Mouse (Mus musculus): Measurements from ENCODE around the gene Ado.

The Ado gene

GRCm38 (mm10) chr10:67548877-67549731 lies at the start of gene Ado:
Gene Ado (minus strand): TSS chr10:67548955.
- DNase-seq (ENCODE audit: low read depth, low spot score), result peak; percentile 79

DNA sequence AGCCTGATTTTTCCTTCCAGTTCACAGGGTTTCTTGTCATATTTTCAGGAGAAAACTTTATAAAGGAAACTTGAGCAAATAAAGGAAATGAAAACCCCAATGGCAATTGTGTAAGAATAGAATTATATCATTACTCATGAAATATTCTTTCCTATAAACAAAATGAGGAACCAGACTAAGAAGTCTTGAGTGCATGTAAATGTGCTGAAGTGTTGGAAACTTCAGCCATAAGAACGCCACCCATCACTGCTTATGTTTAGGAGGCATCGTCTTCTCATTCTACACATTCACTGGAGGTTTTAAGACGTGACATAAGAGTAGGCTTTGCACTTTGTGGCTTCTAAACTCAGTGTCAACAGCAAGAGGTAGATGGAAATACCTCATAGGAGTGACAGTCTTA lies 46.5 kb upstream of the Ado start:
- no peak for DNase-seq (ENCODE audit: low read depth, low spot score)

- DNase-seq (ENCODE audit: low read depth, low spot score), result no peak
Measured at GRCm38 (mm10) chr10:67585873-67586610, 37.3 kb upstream of the Ado start.

DNA sequence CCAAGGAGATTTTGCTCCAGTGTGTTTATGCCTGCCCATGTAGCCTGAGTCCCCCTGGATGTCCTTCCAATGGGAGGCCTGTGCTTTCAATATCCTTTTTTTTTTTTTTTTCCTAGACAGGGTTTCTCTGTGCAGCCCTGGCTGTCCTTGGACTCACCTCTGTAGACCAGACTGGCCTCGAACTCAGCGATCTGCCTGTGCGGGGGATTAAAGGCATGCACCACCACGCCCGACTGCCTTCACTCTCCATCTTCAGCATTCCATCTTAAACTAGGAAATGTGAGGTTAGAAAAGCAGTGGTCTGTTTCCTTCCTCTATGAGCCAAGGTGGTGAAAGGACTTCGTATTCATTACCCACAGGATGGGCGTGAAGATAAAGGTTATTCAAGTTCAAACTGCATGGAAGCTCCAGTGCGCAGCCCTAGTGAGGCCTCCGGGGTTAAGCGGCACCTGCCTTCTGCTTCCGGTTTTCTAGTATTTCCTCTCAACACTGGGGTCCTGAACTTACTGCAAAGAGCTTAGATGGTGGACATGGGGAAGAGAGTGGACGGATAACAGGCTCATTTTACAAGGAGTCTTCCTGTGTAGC lies 33.0 kb upstream of the Ado start:
- DNase-seq (ENCODE audit: low read depth, low spot score), result no peak

DNA sequence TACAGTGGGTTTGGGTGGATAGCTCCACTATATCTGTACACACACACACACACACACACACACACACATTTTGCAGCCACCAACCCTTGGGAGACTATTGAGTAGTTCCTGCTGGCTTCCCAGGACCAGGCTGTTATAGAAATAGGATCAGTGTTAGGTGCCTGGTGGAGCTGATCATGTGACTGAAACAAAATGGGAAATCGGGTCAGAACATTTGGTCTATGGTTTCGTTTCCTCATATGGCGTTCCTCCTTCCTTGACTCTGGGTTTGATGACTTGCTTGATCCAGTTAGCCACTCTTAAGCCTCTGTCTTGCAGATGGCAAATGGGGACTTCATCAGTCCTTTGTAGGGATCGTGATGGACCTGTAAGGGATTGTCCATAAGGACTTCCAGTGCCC lies 31.1 kb upstream of the Ado start:
- DNase-seq (ENCODE audit: low read depth, low spot score), result no peak

- no peak for DNase-seq (ENCODE audit: low read depth, low spot score)
Measured at GRCm38 (mm10) chr10:67573310-67573709, 24.6 kb upstream of the Ado start.

DNA sequence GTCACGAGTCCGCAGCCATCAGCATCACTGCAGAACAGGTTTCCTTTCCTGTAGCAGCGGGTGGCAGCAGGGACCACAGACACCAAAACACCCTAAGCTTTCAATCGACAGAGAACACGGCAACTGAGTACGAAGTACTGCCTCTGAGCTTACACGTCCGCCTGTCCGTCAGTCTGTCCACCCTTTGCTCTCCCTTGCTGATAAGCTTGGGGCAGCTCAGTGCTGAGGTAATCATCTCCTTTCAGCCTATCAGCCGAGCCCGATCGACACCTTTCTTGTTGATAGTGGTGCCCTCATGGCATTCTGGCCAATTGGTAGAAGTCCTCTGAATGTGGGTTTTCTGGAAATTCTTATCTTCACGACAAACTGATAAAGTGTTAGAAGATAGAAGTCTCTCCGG lies 22.7 kb upstream of the Ado start:
- DNase-seq (ENCODE audit: low read depth, low spot score), result no peak

GRCm38 (mm10) chr10:67569539-67569938 lies 20.8 kb upstream of the Ado start:
- DNase-seq (ENCODE audit: low read depth, low spot score), result no peak

DNA sequence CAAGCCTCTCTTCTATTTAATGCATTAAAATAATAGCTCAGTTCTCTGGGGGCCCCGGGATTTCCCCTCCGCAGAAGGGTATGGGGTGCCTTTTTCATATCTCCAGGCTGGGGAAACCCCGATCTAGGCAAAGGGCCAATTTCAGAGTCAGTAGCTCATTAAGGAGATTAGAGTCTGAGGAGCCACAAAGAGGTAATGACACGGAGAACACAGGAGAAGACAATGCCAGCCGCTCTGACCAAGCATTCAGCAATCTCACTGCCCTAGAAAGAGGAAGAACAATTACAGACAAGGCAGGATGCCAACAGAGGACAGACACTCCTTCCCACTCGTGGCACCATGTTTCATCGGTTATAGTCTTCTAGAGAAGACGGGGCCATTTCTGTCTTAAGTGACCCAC lies 17.3 kb upstream of the Ado start:
- peak; percentile 44 for DNase-seq (ENCODE audit: low read depth, low spot score)

- no peak for DNase-seq (ENCODE audit: low read depth, low spot score)
Measured at GRCm38 (mm10) chr10:67564509-67564908, 15.8 kb upstream of the Ado start.

DNA sequence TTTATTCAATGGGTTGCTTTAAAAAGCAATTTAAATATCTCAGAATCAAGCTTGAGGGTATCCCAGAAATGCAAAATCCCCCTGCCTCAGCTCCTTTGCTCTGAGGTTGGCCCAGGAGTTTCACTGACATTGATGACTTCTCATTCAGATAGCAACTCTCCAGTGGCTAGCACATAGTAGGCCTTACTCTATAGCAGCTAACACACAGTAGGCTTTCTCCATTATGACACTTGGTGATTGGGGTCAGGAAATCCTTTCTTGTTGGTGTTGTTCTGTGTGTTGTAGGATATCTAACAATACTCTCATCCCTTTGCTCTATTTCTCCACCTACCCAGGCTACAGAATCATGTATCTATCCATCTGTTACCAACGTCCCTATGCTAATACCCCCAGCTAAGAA lies 12.4 kb upstream of the Ado start:
- DNase-seq (ENCODE audit: low read depth, low spot score), result no peak

- DNase-seq (ENCODE audit: low read depth, low spot score), result no peak
Measured at GRCm38 (mm10) chr10:67559765-67560394, 11.1 kb upstream of the Ado start.

- DNase-seq (ENCODE audit: low read depth, low spot score), result no peak
Measured at GRCm38 (mm10) chr10:67558053-67558452, 9.3 kb upstream of the Ado start.

- no peak for DNase-seq (ENCODE audit: low read depth, low spot score)
Measured at GRCm38 (mm10) chr10:67548261-67548854, 397 bp downstream of the Ado start.

DNA sequence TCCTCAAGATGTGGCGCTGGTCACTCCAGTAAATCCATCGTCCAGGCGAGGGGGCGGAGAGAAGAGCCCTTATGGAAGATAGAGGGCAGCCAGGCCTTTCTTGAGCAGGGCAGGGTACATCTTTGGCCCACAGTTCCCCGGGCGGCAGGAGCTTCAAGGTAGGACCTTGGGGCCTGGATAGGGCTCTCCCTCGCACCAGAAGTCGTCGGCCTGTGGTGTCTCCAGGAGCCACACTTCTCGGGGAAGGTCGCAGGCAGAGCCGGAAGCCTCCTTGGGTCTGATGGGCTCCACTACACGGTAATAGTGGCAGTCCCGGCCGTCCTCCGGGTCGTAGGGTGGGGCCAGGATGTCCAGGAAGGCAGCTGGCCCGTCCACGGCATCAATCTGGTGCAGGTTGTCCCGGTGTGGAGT lies 900 bp downstream of the Ado start:
- DNase-seq (ENCODE audit: low read depth, low spot score), result no peak

GRCm38 (mm10) chr10:67540591-67540990 lies 8.2 kb downstream of the Ado start:
- DNase-seq (ENCODE audit: low read depth, low spot score), result no peak

GRCm38 (mm10) chr10:67539401-67539730 lies 9.4 kb downstream of the Ado start:
- no peak for DNase-seq (ENCODE audit: low read depth, low spot score)

DNA sequence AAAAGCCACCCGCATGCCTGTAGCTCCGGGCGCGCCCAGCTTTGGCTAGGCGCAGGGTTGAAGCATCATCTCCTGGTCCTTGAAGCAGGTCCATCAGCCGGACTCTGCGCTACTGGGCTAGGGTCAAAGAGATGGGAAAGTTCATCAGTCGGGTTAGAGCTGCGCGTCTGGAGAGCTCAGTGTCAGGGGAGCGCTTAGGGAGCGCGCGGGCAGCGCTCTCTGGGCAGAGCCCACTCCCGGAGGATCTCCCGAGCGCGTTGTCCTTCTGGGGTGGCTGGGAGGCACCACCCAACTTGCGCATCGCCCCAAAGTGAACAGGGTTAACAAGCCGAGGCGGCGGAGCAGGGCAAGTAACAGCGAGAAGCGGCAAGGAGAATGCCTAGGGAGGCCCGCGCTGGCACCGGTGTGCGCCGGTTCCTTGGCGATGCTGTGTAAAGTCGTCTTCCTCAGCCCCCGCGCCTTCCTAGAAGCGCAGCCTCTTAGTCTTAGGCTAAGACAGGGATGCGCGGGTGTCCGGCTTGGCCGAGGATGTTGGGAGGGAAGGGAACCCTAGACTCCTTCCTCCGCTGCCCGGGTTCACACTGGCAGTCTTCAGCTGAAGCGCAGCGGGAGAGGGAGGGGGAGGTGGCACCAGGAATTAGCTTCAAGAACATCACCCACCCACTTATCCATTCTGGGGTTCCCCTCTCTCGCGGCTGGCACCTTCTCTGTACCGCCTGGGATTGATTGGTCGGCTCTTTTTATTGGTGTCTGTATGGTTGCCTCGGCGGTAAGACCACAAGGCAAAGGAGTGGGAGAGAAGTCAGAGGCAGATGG lies 10.0 kb downstream of the Ado start:
- no peak for DNase-seq (ENCODE audit: low read depth, low spot score)

DNA sequence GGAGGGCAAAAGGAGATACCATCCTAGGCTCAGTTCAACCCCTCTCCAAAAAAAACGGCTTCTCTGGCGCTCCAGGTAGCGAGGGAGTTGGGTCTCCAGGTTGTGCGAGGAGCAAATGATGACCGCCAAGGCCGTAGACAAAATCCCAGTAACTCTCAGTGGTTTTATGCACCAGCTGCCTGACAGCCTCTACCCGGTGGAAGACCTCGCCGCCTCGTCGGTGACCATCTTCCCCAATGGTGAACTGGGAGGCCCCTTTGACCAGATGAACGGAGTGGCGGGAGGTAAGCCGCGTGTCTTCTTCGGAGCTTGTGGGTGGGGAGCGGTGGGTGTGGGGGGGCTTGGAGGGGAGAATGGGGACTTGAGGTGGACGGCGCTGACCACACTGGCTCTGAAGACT lies 10.6 kb downstream of the Ado start:
- DNase-seq (ENCODE audit: low read depth, low spot score), result no peak

DNA sequence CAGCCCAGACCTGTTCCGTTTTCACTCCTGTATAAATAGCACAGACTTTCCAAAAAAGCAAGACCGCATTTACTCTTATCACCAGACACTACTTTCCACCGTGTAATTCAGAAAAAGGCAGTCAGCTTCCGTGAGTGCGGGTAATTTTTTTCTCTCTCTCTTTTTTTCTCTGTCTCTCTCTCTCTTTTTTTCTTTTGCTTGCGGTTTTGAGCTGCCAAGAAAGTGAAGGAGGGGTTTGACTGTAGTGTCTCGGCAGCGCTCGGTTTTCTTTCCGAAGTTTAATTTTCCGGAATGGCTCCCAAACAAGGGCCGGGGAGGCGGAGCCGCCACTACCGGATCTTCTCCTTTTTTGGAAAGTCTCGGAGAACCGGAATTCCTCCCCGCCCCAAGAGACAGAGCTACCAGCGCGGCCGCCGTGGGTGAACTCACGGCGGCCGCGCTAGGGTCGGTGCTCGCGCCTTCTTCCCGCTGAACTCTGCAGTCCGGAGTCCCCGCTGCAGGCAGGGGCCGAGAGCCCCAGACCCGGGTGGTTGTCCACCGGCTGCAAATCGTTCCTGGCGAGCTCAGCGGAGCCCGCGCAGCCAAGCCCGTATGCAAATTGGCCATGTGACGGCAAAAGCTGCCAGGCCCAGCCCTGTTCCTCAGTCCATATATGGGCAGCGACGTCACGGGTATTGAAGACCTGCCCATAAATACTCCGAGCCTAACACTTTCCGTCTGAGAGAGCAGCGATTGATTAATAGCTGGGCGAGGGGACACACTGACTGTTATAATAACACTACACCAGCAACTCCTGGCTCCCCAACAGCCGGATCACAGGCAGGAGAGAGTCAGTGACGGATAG lies 11.4 kb downstream of the Ado start:
- peak; percentile 71 for DNase-seq (ENCODE audit: low read depth, low spot score)

All from retina, postnatal 7 days (tissue).